Mouse (Mus musculus) urinary bladder, postnatal 25 days (tissue): Measurements from ENCODE around the gene Birc5.

Experiments
- DNase-seq: peaks from one replicate; pipeline ENCODE4 v3.0.0; 2022; ENCODE audit warnings: low spot score

The Birc5 gene

GRCm38 (mm10) chr11:117886000-117886399 lies 36.9 kb downstream of the Birc5 start:
- DNase-seq = no peak

- DNase-seq = no peak
Observed at GRCm38 (mm10) chr11:117888168-117888852, 39.3 kb downstream of the Birc5 start.

GRCm38 (mm10) chr11:117888853-117889822 lies 40.1 kb downstream of the Birc5 start:
- no peak for DNase-seq

- no peak for DNase-seq
Observed at GRCm38 (mm10) chr11:117889887-117890340, 40.9 kb downstream of the Birc5 start.

GRCm38 (mm10) chr11:117890519-117891282 lies 41.6 kb downstream of the Birc5 start:
- no peak for DNase-seq

- DNase-seq = no peak
Observed at GRCm38 (mm10) chr11:117891581-117892175, 42.6 kb downstream of the Birc5 start.

GRCm38 (mm10) chr11:117892199-117892598 lies 43.1 kb downstream of the Birc5 start:
- no peak for DNase-seq

GRCm38 (mm10) chr11:117894676-117895075 lies 45.6 kb downstream of the Birc5 start:
- DNase-seq = no peak

- no peak for DNase-seq
Observed at GRCm38 (mm10) chr11:117896533-117896932, 47.5 kb downstream of the Birc5 start.

GRCm38 (mm10) chr11:117902282-117902681 lies 53.2 kb downstream of the Birc5 start:
- DNase-seq = no peak

GRCm38 (mm10) chr11:117904442-117904841 lies 55.4 kb downstream of the Birc5 start:
- no peak for DNase-seq
